Mouse (Mus musculus): ENCODE results near the gene Tubg1. TPM values are rescaled to one million over a fixed set of nuclear protein-coding genes. Genes with fewer than 3 reads are reported as not detected.

Tubg1 gene
- polyA plus RNA-seq, 1 experiment from 2014 or later = 20.8 TPM

GRCm38 (mm10) chr11:101134217-101134865 is 14.6 kb downstream of the Tubg1 start:
- no peaks in the 10 kb centered on the region for H3K9me3 ChIP-seq (ENCODE audit: low read length)
- ATAC-seq (peak; percentile 86), DNase-seq (peak; percentile 68)
- H3K4me3 ChIP-seq (ENCODE audit: low read depth, low read length) = no peak overlapping the region
- no peak overlapping the region; the same call in 1 of the 2 replicates for H3K9ac ChIP-seq (replicated peaks)
- no peak overlapping the region for H3K4me2 ChIP-seq (ENCODE audit: low read depth, low read length)
- no peaks in the 10 kb centered on the region; the same call in 1 of the 2 replicates for H3K27me3 ChIP-seq (ENCODE audit: insufficient read depth, low read length)
- peak overlapping the region; percentile 76 for H3K27ac ChIP-seq (ENCODE audit: low read depth)
- WGBS (ENCODE audit: insufficient replicate concordance) = 64% methylated on average over 13 of the region's 13 CpGs
- H3K4me1 ChIP-seq (ENCODE audit: insufficient read depth) = peaks cover 8% of the 10 kb centered on the region; the same call in 1 of the 2 replicates
- TF ChIP-seq CTCF (IDR thresholded peaks at IDR 0.05; ENCODE audit: low read depth) (no peak), EP300 (IDR thresholded peaks at IDR 0.05; ENCODE audit: low read depth) (no peak)
- no peaks in the 10 kb centered on the region for H3K36me3 ChIP-seq (replicated peaks; ENCODE audit: insufficient read depth, low read length)

- Histone ChIP-seq H3K9ac (replicated peaks) (no peak overlapping the region), H3K4me2 (ENCODE audit: low read depth, low read length) (no peak overlapping the region), H3K9me3 (ENCODE audit: low read length) (no peaks in the 10 kb centered on the region), H3K4me3 (ENCODE audit: low read depth, low read length) (no peak overlapping the region), H3K27me3 (ENCODE audit: insufficient read depth, low read length) (peaks cover 17% of the 10 kb centered on the region), H3K4me1 (ENCODE audit: insufficient read depth) (peaks cover 8% of the 10 kb centered on the region; the same call in 1 of the 2 replicates), H3K27ac (ENCODE audit: low read depth) (no peak overlapping the region), H3K36me3 (replicated peaks; ENCODE audit: insufficient read depth, low read length) (no peaks in the 10 kb centered on the region)
- 75% methylated on average over 7 of the region's 7 CpGs for WGBS (ENCODE audit: insufficient replicate concordance)
- ATAC-seq (no peak), DNase-seq (no peak)
- TF ChIP-seq EP300 (IDR thresholded peaks at IDR 0.05; ENCODE audit: low read depth) (no peak), CTCF (IDR thresholded peaks at IDR 0.05; ENCODE audit: low read depth) (no peak)
These were observed 17.3 kb downstream of the Tubg1 start for GRCm38 (mm10) chr11:101137000-101137399.

GRCm38 (mm10) chr11:101138536-101139181 is 18.9 kb downstream of the Tubg1 start:
- Histone ChIP-seq H3K27ac (ENCODE audit: low read depth) (no peak overlapping the region), H3K9ac (replicated peaks) (no peak overlapping the region), H3K4me3 (ENCODE audit: low read depth, low read length) (no peak overlapping the region), H3K4me2 (ENCODE audit: low read depth, low read length) (peak overlapping the region; percentile 26; the same call in 1 of the 2 replicates), H3K9me3 (ENCODE audit: low read length) (no peaks in the 10 kb centered on the region), H3K27me3 (ENCODE audit: insufficient read depth, low read length) (peaks cover 17% of the 10 kb centered on the region), H3K36me3 (replicated peaks; ENCODE audit: insufficient read depth, low read length) (no peaks in the 10 kb centered on the region), H3K4me1 (ENCODE audit: insufficient read depth) (peaks cover 9% of the 10 kb centered on the region)
- WGBS (ENCODE audit: insufficient replicate concordance) = 21% methylated on average over 15 of the region's 15 CpGs
- no peak for TF ChIP-seq EP300 (IDR thresholded peaks at IDR 0.05; ENCODE audit: low read depth)
- no peak for TF ChIP-seq CTCF (IDR thresholded peaks at IDR 0.05; ENCODE audit: low read depth)
- no peak for ATAC-seq
- DNase-seq = no peak

- no peak for TF ChIP-seq CTCF (IDR thresholded peaks at IDR 0.05; ENCODE audit: low read depth)
- no peak for TF ChIP-seq EP300 (IDR thresholded peaks at IDR 0.05; ENCODE audit: low read depth)
- Histone ChIP-seq H3K9ac (replicated peaks) (peak overlapping the region; percentile 35; the same call in 1 of the 2 replicates), H3K4me3 (ENCODE audit: low read depth, low read length) (peak overlapping the region; percentile 15), H3K9me3 (ENCODE audit: low read length) (no peaks in the 10 kb centered on the region), H3K36me3 (replicated peaks; ENCODE audit: insufficient read depth, low read length) (no peaks in the 10 kb centered on the region), H3K27ac (ENCODE audit: low read depth) (no peak overlapping the region), H3K27me3 (ENCODE audit: insufficient read depth, low read length) (peaks cover 17% of the 10 kb centered on the region), H3K4me2 (ENCODE audit: low read depth, low read length) (peak overlapping the region; percentile 63), H3K4me1 (ENCODE audit: insufficient read depth) (peaks cover 14% of the 10 kb centered on the region)
- 40% methylated on average over 27 of the region's 27 CpGs for WGBS (ENCODE audit: insufficient replicate concordance)
- no peak for DNase-seq
- no peak for ATAC-seq
These were observed 20.6 kb downstream of the Tubg1 start for GRCm38 (mm10) chr11:101140164-101140819.

GRCm38 (mm10) chr11:101141088-101141487 is 21.4 kb downstream of the Tubg1 start:
- H3K9me3 ChIP-seq (ENCODE audit: low read length) = no peaks in the 10 kb centered on the region
- H3K4me2 ChIP-seq (ENCODE audit: low read depth, low read length) = no peak overlapping the region
- no peak for DNase-seq
- no peaks in the 10 kb centered on the region for H3K36me3 ChIP-seq (replicated peaks; ENCODE audit: insufficient read depth, low read length)
- H3K9ac ChIP-seq (replicated peaks) = no peak overlapping the region
- peaks cover 17% of the 10 kb centered on the region for H3K27me3 ChIP-seq (ENCODE audit: insufficient read depth, low read length)
- no peak overlapping the region for H3K27ac ChIP-seq (ENCODE audit: low read depth)
- H3K4me3 ChIP-seq (ENCODE audit: low read depth, low read length) = no peak overlapping the region
- TF ChIP-seq CTCF (IDR thresholded peaks at IDR 0.05; ENCODE audit: low read depth) (no peak), EP300 (IDR thresholded peaks at IDR 0.05; ENCODE audit: low read depth) (no peak)
- WGBS (ENCODE audit: insufficient replicate concordance) = 78% methylated on average over 8 of the region's 8 CpGs
- peaks cover 14% of the 10 kb centered on the region for H3K4me1 ChIP-seq (ENCODE audit: insufficient read depth)
- ATAC-seq = no peak
